Mouse (Mus musculus): ENCODE measurements around the gene Pld1.

The Pld1 gene

GRCm38 (mm10) chr3:28060713-28061112 is 122.2 kb downstream of the Pld1 start:
- DNase-seq: no peak

- no peak for DNase-seq
These were observed 122.7 kb downstream of the Pld1 start for GRCm38 (mm10) chr3:28061155-28061554.

GRCm38 (mm10) chr3:28079211-28079610 is 140.7 kb downstream of the Pld1 start:
- no peak for DNase-seq

GRCm38 (mm10) chr3:28080116-28080515 is 141.6 kb downstream of the Pld1 start:
- DNase-seq: no peak

- DNase-seq: no peak
These were observed 142.5 kb downstream of the Pld1 start for GRCm38 (mm10) chr3:28081012-28081411.

- no peak for DNase-seq
These were observed 144.7 kb downstream of the Pld1 start for GRCm38 (mm10) chr3:28083218-28083617.

- no peak for DNase-seq
These were observed 145.8 kb downstream of the Pld1 start for GRCm38 (mm10) chr3:28084281-28084680.

- no peak for DNase-seq
These were observed 152.8 kb downstream of the Pld1 start for GRCm38 (mm10) chr3:28091296-28091695.

- no peak for DNase-seq
These were observed 153.2 kb downstream of the Pld1 start for GRCm38 (mm10) chr3:28091741-28092140.

GRCm38 (mm10) chr3:28093684-28094302 is 155.3 kb downstream of the Pld1 start:
- no peak for DNase-seq

- no peak for DNase-seq
These were observed 157.0 kb downstream of the Pld1 start for GRCm38 (mm10) chr3:28095451-28095850.

- DNase-seq: no peak
These were observed 160.7 kb downstream of the Pld1 start for GRCm38 (mm10) chr3:28099175-28099574.

- no peak for DNase-seq
These were observed 166.5 kb downstream of the Pld1 start for GRCm38 (mm10) chr3:28104992-28105391.

GRCm38 (mm10) chr3:28107446-28108004 is 169.0 kb downstream of the Pld1 start:
- DNase-seq: peak; percentile 13

GRCm38 (mm10) chr3:28111516-28111915 is 173.0 kb downstream of the Pld1 start:
- DNase-seq: no peak

GRCm38 (mm10) chr3:28113881-28114280 is 175.4 kb downstream of the Pld1 start:
- DNase-seq: no peak

GRCm38 (mm10) chr3:28141716-28142115 is 203.2 kb downstream of the Pld1 start:
- DNase-seq: no peak

GRCm38 (mm10) chr3:28142121-28142520 is 203.6 kb downstream of the Pld1 start:
- no peak for DNase-seq

- no peak for DNase-seq
These were observed 206.2 kb downstream of the Pld1 start for GRCm38 (mm10) chr3:28144676-28145075.

- DNase-seq: no peak
These were observed 207.0 kb downstream of the Pld1 start for GRCm38 (mm10) chr3:28145461-28145860.

- DNase-seq: no peak
These were observed 211.3 kb downstream of the Pld1 start for GRCm38 (mm10) chr3:28149656-28150256.

GRCm38 (mm10) chr3:28158006-28158405 is 219.5 kb downstream of the Pld1 start:
- DNase-seq: no peak

GRCm38 (mm10) chr3:28158916-28159315 is 220.4 kb downstream of the Pld1 start:
- no peak for DNase-seq

- no peak for DNase-seq
These were observed 223.9 kb downstream of the Pld1 start for GRCm38 (mm10) chr3:28162346-28162745.

- DNase-seq: no peak
These were observed 226.2 kb downstream of the Pld1 start for GRCm38 (mm10) chr3:28164678-28165077.

All from thymus, postnatal 4 days (tissue).